Mouse (Mus musculus) lung, postnatal 36 days (tissue): ENCODE results near the gene Sufu.

Experiments
- DNase-seq: peaks from one replicate; pipeline ENCODE4 v3.0.0; 2022; ENCODE audit warnings: mixed read lengths

Gene Sufu

DNA sequence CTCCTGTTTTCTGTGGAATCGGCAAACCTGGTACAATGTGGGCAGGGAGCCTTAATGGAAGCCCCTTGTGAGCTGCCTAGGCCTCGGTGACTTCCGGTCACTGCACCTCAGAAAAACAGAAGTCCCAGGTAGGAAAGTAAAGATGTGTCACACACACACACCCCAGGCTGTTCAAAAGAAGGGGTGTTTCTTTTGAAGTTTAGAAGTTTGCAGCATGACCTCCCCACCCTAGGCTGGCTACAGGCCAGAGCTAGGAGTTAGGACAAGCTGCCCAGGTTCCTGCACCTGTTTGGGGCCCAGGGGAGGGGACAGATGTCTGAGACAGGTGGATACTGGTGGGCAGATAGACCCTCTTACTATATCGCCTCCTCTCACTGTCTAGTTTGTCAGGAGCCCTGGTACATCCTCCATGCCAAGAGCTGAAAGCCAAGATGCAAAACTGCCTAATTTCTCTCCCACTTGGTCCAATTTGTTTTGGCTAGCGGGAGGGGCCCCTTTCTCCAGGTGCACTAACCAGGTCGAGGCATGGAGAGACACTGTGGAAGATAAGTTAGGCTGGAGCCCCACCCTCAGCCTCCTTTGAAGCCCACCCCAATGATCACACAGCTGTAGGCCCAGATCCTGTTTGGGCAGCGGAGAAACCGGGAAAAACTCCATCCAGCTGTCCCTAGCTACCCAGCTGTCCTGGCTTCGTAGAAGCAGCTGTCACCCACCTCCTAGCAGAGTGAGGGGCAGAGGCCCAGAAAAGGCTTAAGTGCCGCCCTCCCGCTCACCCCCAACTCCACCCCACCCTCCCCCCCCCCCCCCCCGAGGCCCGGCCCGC is 121.0 kb downstream of the Sufu start:
- DNase-seq, result no peak

DNA sequence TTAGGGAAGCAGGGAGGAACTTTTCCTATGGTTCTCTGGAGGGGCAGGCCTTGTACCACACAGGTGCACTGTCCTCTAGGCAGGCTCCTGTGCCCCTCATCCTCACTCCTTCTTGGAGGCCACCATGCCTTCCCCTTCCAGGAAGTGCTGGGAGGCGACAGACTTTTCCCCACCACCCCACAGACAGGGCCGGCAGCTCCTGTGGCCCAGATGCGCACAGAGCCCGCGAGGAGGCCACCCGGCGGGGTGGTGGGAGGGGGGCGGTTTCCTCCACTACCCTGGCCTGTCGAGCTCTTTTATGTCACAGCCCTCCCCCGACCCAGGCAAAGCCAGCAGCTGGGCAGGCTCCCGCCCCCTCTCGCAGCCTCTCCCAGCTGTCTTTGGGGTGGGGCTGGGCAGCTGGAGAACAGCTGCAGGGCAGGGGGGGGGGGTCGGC is 121.7 kb downstream of the Sufu start:
- no peak for DNase-seq

DNA sequence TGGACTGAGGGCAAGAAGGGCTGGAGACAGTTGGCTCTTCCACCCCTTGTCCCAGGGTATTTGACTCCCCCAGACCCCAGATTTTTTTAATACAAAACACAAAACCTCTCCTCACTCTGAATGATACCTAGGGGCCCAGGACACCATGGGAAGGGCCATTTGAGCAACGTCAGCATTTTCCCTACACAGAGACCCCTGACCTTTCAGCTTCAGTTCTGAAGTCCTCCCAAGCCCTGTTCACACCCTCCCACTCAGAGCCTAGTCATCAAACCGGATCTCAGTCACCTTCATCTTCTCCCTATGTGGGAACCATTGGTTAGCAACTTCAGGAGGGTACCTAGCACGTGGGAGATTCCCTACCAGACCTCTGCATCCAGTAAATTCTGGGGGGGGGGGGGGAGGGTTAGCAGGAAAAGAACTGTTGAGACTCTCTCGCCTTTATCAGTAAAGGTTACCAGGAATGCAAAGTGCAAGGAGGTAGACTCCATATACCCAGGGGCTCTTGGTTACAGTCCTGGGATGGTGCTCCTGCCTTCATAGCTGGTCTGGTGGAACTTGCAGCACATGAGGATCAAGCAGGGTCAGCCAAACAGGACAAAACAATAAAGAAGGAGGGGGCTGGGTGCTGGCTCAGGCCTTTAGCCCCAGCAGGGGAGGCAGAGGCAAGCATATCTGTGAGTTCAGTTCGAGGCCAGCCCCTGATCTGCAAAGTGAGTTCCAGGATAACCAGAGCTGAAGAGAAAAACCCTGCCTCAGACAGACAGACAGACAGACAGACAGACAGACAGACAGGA is 122.3 kb downstream of the Sufu start:
- no peak for DNase-seq

DNA sequence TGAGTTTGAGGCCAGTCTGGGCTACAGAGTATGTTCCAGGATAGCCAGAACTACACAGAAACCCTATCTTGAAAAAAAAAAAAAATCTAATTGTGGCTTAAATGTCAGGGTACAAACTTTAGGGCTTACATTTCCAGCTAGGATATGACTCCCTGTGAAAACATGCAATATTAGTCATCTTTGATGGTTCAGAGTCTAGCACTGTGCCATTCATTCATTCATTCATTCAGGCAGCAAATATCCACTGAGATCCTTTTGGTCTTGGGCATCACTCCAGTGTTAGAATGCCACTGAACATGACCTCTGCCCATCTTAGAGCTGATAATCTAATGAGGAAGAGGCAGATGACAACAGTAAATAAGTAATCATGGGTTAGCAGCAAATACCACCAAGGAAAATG is 125.0 kb downstream of the Sufu start:
- DNase-seq, result no peak

DNA sequence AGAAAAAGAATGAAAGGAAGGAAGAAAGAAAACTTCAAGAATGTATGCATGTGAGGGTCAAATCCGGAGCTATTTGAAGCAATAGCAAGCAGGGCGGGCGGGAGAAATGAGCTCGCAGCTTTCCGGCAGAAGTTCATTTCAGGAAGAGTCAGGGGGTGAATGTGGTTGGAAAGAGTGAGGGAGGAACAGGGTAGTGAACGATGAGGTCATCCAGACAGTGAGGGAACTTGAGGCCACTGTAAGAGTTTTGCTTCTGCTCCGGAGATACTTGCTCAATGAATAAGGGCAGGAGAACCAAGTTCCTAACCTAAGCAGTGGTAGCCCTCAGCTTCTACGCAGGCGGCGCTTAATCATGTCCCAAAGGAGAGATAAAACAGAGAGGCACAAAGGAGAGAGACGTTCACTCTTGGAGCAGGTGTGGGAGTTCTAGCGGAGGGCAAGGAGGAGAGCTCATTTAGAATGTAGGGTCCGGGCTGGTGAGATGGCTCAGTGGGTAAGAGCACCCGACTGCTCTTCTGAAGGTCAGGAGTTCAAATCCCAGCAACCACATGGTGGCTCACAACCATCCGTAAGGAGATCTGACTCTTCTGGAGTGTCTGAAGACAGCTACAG is 125.8 kb downstream of the Sufu start:
- DNase-seq, result no peak

DNA sequence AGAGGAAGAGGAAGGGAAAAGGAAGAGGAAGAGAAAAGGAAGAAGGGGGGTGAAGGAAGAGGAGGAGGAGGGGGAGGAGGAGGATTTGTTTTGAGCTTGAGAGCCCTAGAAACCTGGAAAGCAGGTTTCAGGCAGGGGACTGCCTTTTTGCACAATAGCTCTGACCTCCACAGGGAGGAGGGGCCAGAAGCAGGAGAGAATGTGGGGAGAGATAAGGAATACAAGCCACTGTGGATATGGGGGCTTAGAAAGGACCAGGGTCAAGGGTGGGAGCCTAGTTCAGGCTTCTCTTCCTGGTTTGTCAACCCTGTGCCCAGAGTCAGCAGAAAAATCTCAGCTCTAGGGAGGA is 126.4 kb downstream of the Sufu start:
- no peak for DNase-seq

DNA sequence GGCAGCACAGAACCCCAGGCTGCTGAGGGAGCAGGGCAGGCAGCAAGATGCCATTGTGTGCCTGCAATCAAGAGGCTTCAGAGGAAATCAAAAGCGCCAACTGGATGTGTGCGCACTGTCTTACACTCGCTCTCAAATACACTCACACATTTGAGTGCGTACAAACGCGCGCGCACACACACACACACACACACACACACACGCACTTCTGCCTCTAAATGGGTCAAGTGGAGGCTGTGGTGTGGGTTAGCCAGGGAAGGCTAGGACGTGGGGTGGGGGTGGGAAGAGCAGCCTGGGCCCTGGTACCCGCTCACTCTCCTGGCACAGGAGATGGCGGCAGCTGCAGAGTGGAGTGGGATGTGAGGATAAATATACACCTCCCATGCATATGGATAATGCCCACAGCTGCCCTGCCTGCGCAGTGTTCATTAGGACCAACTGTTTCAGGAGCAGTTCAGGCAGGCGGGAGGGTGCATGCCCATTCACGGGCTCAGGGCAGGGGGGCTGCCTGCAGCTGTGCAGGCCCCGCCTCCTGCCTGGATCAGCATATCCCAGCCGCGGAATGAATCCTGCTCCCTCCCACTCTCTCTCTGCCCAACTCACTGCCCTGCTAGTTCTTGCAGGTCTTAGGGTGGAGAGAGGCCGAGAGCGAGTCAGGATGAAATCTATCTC is 126.9 kb downstream of the Sufu start:
- no peak for DNase-seq

DNA sequence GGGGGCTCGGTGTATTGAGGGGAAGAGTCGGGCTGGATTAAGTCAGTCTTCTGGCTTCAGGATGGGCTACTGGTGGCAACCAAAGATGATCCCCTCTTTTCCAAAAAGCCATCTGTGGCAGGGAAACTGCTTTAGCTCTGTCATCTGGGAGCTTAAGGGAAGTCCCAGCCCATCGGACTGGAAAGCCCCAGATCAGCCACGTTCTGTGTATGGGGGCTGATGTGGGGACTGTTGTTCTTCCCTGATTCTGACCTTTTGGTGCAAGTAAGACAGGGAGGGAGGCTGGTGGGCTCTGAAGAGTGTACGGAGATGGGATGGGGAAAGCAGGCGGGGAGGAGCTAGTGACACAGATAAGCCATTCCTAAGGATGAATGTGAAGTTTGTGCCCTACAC is 127.5 kb downstream of the Sufu start:
- no peak for DNase-seq

DNA sequence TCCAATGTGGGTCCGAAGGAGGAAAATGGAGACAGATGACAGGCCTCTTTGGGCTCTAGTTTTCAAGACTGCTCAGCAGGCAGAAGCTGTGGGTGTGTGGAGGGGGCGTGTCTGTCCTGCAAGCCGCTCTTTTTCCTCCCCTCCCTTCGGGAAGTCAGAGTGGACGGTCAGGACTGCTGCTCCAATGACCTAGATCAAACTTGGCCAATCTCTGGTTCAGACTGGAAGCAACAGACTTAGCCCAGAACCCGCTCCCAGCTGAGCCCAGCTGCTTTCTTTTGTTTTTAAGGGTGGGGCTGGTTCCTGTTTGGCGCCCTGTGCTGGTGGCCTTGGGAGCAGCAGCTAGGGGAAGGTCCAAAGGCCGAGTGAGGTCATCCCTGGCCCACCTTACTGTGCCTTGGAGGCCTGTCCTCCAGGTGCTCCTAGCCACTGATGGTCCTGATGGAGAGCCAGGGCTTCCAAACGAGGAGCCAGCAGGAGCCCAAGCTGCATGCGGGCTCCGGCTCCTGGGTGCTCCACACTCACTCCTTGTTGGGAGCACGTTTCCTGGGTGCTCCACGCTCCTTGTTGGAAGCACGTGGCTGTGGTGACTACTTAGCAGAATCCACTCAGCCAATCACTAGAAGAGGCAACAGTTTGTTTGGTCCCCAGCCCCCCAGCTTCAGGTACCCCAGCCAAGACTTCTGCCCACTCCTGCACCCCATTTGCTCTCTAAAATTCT is 128.1 kb downstream of the Sufu start:
- DNase-seq, result peak; percentile 89

DNA sequence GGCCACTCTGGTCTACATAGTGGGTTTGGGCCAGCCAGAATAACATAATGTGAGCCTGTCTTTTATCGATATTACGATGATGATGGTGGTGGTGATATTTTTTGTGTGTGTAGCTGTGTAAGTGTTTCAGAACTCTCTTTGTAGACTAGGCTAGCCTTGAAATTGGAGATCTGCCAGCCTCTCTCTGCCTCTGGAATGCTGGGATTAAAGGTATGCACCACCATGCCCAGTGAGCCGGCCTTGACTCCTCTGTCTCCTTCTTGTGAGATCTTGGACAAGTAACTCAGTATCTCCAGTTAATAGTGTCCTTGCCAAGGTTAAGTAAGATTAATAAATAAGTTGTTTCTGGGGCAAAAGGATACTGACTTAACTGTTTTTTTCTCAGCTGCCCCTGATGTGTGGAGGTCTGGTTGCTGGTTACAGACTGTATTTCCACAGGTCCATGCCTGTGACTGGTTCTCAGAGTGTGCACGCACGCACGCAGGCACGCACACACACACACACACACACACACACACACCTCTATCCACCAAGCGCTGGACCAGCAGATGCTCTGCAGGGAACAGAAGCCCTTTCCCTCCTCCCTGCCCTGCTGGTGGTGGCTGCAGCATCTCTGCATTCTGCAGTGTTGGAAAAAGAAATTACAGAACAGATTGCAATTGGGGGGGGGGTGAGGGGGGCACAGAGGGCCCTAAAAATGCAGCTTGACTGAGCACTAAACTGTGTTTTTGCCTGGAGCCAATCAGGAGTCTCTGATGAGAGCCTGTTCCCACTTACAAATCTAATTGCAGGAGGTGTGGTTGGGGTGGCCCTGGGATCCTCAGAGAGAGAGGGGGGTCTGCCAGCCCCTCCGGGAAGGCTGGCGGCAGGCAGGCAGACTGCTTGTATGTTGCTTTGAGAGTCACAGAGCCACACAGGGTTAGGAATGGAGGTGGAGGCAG is 129.3 kb downstream of the Sufu start:
- no peak for DNase-seq

DNA sequence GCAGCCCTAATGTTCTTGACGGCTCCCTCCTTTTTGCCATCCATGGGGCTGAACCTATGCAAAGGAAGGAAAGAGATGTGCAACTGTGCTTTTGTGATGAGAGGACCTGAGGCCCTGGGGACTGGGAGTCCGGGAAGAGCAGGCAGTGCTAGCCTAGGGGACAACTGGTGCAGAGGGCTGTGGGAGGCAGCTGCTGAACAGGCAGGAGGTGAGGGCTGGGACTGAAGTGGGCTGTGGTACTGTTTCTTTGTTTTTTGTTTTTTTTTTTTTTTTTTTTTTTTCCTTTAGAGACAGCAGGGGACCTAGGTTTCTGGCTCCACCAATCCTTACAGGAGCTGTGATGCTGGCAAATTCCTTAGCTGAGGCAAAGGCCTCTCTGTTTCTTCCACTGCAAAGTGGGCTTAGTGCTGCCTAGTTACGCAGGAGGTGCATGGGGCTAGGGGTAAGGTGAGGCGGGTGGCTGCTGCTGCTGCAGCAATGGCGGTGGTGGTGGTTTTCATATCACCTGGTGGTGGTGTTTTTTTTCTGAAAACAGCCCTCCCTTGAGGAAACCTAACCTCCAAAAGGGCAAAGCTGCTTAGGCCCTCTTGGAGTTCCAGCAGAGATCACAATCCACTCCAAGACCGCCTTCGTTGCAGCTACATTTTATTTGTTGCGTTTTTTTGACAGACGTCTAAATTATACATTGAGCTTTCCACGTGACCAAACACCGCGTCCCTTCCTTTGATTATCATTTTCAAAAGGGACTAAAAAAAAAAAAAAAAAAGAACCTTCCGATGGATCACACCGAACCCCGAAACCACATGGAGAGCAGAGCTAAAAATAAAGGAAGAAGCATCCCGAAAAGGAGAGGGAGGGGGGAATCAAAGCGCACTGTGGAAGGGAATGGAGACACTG is 131.2 kb downstream of the Sufu start:
- DNase-seq, result no peak

DNA sequence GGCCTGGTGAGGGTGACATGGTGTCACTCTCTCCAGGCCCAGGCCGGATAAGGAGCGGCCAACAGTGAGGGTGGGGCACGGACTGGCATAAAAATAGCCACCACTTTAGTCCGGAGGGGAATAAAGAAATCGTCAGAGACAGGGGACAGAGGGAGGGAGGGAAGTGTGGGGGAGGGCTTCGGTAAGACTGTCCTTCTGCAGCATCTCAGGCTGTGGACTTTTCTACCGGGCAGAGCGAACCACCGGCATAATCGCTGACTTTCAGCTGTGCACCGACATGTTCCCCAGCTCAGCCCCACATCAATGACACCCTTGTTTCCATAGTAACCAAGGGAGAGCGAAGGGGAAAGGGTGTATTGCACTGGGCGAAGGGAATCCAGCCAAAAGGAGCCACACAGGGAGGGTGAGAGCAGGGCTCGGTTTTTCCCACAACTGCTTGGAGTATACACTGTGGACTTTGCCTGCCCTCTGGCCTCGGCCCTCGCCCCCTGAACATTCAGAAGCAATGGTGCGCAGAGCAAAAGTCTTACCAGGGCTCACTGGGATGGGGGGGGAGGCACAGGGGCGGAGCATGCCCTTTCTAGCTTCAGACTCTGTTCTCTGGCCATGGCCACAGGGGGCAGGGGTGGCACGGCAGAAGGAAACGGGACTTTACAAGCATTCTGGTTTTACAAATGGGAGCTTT is 132.0 kb downstream of the Sufu start:
- DNase-seq, result peak; percentile 84

DNA sequence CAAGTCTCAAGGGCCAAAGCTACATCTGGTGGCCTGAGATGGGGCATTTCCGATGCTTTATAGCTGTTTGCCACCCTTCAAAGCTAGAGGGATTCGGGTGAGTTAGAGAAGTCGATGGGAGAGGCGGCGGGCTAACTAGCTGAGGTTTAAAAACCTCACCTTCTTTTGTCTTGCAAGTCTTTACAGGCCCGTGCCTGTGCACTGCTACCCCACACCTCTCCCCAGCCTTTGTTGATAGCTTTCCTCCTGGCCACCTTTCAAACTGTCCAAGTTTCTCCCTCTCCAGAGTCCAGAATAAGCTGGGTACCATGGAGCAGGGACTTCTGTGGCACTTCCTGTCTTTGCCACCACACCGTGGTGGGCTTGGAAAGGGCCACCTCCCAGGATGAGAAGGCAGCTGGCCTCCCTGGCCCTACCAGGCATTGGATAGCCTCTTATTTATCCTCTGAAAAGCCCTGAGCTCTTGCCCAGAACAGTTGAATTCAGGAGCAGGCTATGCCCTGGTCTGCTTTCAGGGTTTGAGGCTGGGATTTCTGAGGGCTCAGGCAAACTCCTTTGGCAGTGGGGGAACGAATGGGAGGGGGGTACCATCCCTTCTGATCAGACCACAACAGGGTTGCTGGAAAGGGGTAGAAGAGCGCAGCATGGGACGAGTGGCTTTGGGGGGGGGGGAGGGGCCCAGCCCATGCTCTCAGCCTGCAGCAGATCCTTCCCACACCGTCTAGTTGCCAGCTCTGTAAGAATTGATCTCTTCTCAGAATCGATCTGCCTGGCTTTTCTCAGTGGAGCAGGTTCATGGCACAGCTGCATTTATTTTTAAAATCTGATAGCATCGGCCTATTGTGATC is 133.1 kb downstream of the Sufu start:
- DNase-seq, result no peak

DNA sequence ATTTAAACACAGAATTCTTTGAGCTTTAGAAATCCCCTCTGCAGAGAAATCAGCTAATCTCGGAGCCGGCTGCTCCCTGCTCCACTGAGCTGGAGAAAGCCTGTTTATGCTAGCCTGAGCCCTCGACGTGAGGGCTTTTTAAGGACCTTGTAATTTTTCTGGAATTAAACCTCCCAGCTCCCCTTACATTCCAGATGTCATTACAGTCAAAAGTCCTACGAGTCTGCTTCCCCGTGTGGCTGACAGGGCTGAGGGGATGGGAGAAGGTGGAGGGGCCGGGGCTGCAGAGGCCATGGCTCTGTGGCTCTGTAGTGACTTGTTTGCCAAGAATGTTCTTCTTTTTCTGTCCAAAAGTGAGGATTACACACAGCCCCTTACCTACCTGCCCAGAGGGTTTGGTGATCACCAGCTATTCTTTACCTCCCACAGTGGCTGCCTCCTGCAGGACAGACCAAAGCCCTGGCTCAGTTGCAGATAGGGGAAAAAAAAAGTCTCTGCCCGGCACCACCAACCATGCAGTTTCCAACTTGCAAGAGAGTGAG is 133.8 kb downstream of the Sufu start:
- no peak for DNase-seq

DNA sequence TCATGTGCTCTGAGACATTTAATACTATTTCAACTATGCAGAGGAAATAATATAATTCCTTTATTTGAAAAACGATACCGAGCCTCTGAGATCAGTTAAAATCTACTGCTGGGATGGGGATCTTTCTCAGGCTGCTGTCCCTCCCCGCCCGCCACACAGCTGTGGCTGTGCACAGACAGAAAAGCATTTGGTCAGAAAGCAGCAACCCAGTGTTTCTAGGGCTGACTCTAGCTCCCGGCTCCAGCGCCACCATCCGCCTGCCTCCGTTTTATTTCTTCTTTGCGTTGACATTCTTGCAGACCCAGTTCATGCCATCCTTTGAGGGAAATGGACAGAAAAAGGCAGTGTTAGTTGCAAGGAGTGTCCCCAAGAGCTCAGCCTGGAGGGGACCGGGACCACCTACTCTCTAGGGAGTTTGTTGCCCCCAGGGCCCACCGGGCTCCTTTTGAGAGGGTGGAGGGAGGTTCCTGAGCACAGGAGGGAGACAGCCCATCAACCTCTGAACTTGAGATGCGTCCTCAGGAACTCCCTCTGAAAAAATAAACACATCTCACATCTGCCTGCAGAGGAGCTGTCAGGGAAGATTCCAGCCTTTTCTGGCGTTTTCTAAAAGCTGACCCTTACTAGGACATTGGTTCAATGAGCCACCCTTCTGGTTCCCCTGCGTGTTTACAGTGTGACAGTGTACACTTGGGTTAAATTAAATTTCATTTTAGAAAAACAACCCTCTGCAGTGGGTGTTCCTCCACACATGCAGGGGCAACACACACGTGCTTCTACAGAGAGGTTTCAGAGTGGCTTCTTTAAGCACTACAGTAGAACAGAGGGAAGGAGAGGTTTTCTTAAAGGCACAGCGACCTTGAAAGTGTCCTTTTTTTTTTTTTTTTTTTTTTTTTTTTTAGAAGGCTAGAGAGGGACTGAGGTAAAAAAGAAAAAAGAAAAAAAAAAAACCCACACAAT is 134.7 kb downstream of the Sufu start:
- DNase-seq, result no peak

DNA sequence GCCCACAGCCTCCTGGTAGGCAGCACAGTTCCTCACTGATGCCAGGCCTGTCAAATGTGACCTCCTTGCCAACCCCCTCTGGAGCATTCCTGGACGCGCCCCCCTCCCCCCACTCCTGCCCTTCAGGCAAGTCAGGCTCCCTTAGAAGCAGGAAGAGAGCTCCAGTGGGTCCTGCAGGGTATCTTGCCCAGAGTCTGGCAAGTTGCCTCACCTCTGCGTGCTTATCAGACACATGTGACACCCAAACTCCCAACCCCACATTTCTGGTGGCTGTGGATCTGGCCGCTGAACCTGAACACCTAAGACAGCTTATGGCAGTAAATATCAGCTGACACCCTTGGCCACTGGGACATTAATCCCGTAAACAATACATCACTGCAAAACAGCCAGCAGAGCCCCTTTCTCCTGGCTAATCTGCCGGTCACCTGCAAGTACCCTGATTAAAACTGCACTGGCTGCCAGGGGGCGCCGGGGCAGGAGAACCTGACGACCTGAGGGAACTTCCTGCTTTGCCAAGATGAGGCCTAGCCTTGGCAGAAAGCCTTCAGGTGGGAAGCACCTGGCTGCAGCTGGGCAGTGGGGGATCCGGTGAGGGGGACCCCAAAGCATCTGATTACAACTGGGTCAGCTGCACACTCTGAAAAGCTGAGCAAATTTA is 135.5 kb downstream of the Sufu start:
- DNase-seq, result no peak

DNA sequence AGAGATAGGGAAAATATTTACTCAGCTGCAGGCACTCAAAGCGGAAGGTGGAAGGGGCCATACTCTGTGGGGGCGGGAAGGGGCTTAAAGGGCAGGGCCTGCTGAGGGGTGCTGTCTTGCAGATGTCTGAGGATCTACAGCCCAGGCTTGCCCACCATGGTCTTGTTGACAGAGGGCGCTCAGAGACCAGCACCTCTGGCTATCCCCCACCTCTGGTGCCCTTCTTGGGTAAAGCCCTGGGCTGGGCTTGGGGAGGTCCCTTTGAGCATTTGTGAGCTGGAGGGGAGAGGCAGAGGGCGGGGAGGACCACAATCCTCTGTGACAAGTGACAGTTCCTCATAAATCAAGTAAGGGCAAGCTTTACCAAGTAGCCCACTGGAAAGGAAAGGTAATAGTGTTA is 136.4 kb downstream of the Sufu start:
- DNase-seq, result no peak
